Mouse (Mus musculus): ENCODE results near the gene Tmem30b.

DNA sequence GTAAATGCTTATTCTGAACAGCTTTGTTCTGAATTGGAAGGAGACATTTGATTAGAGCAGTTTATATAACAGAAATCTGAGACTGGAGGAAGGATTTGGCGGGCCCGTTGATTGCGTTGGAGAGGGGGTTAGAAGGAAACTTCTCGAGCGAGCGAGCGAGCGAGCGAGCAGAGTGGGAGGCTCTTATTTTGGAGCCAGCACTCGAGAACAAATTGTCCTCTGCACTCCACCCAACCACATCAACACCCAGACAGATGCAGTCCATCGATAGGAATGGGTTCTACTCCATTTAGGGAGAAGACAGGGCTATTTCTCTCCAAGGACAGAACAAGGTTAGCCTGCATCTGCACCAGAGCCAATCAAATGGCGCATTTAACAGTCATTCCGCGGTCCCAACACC, 39.1 kb downstream of the Tmem30b start:
- TF ChIP-seq CTCF (IDR thresholded peaks at IDR 0.05; ENCODE audit: extremely low read depth, insufficient read depth, low read length) = no peak
- TF ChIP-seq POLR2A (IDR thresholded peaks at IDR 0.05; ENCODE audit: extremely low read depth, insufficient read depth, low read length) = no peak

All from cortical plate, adult 2 months (tissue).